Mouse (Mus musculus) liver, embryonic 15.5 days (tissue): ENCODE measurements around the gene Zscan10. TPM values are rescaled to one million over a fixed set of nuclear protein-coding genes. Genes with fewer than 3 reads are reported as not detected.
A peak's percentile ranks its signal among the peaks of the same experiment; 100 is the strongest.

Experiments used
- ATAC-seq: fragments of 200-750 bp; cut with Nextera tagmentation; 2 replicates; pipeline ENCODE4 v1.8.0; 2017; ENCODE audit warnings: moderate number of reproducible peaks, mild to moderate bottlenecking, moderate library complexity; ENCODE audit not compliant: insufficient read depth
- H3K27ac ChIP-seq: fragments of 300-500 bp; sonication (generic); replicated peaks from 2 replicates; pipeline ENCODE4 v1.5.1; 2015; ENCODE audit warnings: mild to moderate bottlenecking, inconsistent platforms
- H3K27me3 ChIP-seq: fragments of 300-500 bp; sonication (generic); 2 replicates; pipeline ENCODE4 v1.6.1; 2015; ENCODE audit warnings: mild to moderate bottlenecking, inconsistent platforms
- H3K36me3 ChIP-seq: fragments of 300-500 bp; sonication (generic); replicated peaks from 2 replicates; pipeline ENCODE4 v1.6.1; 2015; ENCODE audit warnings: moderate library complexity, mild to moderate bottlenecking, inconsistent platforms
- H3K4me1 ChIP-seq: fragments of 300-500 bp; sonication (generic); replicated peaks from 2 replicates; pipeline ENCODE4 v1.6.1; 2015; ENCODE audit warnings: inconsistent platforms
- H3K4me2 ChIP-seq: fragments of 300-500 bp; sonication (generic); 2 replicates; pipeline ENCODE4 v1.6.1; 2015; ENCODE audit warnings: moderate library complexity, mild to moderate bottlenecking, inconsistent platforms
- H3K4me3 ChIP-seq: fragments of 300-500 bp; sonication (generic); replicated peaks from 2 replicates; pipeline ENCODE4 v1.5.1; 2015; ENCODE audit warnings: mild to moderate bottlenecking, inconsistent platforms
- H3K9ac ChIP-seq: fragments of 300-500 bp; sonication (generic); 2 replicates; pipeline ENCODE4 v1.6.1; 2015; ENCODE audit warnings: moderate library complexity, mild to moderate bottlenecking, inconsistent platforms
- H3K9me3 ChIP-seq: fragments of 300-500 bp; sonication (generic); replicated peaks from 2 replicates; pipeline ENCODE4 v1.6.1; 2016; ENCODE audit warnings: inconsistent platforms
- WGBS: fragments of 180-500 bp; shearing (Covaris S2); methylation state at CpG from one replicate; pipeline ENCODE4 v1.1.7; 2015; ENCODE audit warnings: mixed read lengths; ENCODE audit not compliant: insufficient replicate concordance; 5-methylcytosine and 5-hydroxymethylcytosine counted together
- polyA plus RNA-seq: library from polyadenylated mRNA; unstranded; fragments of >200 nt; fragmentation: Nextera tagmentation; extraction: Ambion mirVana; gene quantifications from 2 replicates; pipeline ENCODE4 v1.2.1, GENCODE M21; 2015

The Zscan10 gene
- polyA plus RNA-seq, 1 experiment from 2014 or later = not detected

- Histone ChIP-seq H3K36me3 (no peaks in the 10 kb centered on the region), H3K4me1 (no peaks in the 10 kb centered on the region), H3K4me2 (no peak overlapping the region), H3K27ac (no peak overlapping the region), H3K9ac (no peak overlapping the region), H3K9me3 (no peaks in the 10 kb centered on the region), H3K27me3 (no peaks in the 10 kb centered on the region; the same call in 1 of the 2 replicates), H3K4me3 (no peak overlapping the region)
- WGBS = 88% methylated on average over 24 of the region's 24 CpGs
- no peak for ATAC-seq
These were observed 9.0 kb downstream of the Zscan10 start for GRCm38 (mm10) chr17:23609612-23610011.

DNA sequence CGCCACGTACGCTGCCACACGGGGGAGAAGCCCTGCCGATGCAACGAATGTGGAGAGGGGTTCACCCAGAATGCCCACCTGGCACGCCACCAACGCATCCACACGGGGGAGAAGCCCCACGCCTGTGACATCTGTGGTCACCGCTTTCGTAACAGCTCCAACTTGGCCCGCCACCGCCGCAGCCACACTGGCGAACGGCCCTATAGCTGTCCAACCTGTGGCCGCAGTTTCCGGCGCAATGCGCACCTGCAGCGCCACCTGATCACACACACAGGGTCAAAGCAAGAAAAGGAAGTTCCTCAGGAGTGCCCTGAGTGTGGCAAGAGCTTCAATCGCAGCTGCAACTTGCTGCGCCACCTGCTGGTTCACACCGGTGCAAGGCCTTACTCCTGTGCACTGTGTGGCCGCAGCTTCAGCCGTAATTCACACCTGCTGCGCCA lies 9.7 kb downstream of the Zscan10 start:
- ATAC-seq = no peak
- 64% methylated on average over 28 of the region's 28 CpGs for WGBS
- Histone ChIP-seq H3K27ac (no peak overlapping the region), H3K9me3 (no peaks in the 10 kb centered on the region), H3K36me3 (no peaks in the 10 kb centered on the region), H3K4me2 (no peak overlapping the region), H3K4me3 (no peak overlapping the region), H3K4me1 (no peaks in the 10 kb centered on the region), H3K27me3 (no peaks in the 10 kb centered on the region; the same call in 1 of the 2 replicates), H3K9ac (no peak overlapping the region)

GRCm38 (mm10) chr17:23617087-23617486 lies 16.4 kb downstream of the Zscan10 start:
- 13% methylated on average over 9 of the region's 9 CpGs for WGBS
- H3K27me3 ChIP-seq = peaks cover 15% of the 10 kb centered on the region; the same call in 1 of the 2 replicates
- no peak overlapping the region for H3K27ac ChIP-seq

DNA sequence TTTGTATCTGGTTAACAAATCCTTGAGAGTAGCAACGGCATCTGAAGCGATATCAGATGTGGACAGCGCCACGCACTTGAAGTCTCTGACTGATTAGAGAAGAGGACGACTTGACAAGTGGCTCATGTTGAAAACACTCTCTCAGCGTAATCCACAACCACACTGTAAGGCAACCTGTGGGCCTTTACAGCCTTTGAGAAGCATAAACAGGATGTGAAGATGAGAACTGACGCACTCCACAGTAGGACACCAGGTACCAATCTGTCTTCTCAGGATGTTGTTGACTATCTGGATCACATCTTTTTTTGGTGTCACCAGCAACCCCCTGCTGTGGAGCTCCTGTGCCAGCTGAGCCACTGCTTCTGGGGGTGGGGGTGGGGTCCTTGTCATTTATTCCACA lies 19.7 kb downstream of the Zscan10 start:
- no peak overlapping the region for H3K4me2 ChIP-seq
- H3K9me3 ChIP-seq = no peaks in the 10 kb centered on the region
- no peaks in the 10 kb centered on the region for H3K36me3 ChIP-seq
- H3K27ac ChIP-seq = no peak overlapping the region
- 52% methylated on average over 7 of the region's 7 CpGs for WGBS
- H3K27me3 ChIP-seq = peaks cover 15% of the 10 kb centered on the region; the same call in 1 of the 2 replicates
- H3K4me3 ChIP-seq = no peak overlapping the region
- H3K9ac ChIP-seq = no peak overlapping the region
- ATAC-seq = no peak
- no peaks in the 10 kb centered on the region for H3K4me1 ChIP-seq

More at GRCm38 (mm10) chr17:23617087-23617486, 16.4 kb downstream of the Zscan10 start:
- ATAC-seq = no peak
- H3K4me3 ChIP-seq = no peak overlapping the region
- H3K4me2 ChIP-seq = no peak overlapping the region
- no peaks in the 10 kb centered on the region for H3K4me1 ChIP-seq
- H3K9me3 ChIP-seq = no peaks in the 10 kb centered on the region
- H3K9ac ChIP-seq = no peak overlapping the region
- no peaks in the 10 kb centered on the region for H3K36me3 ChIP-seq

- Histone ChIP-seq H3K27me3 (no peaks in the 10 kb centered on the region), H3K9me3 (no peaks in the 10 kb centered on the region), H3K9ac (no peak overlapping the region), H3K4me3 (no peak overlapping the region), H3K36me3 (no peaks in the 10 kb centered on the region), H3K27ac (no peak overlapping the region), H3K4me2 (no peak overlapping the region), H3K4me1 (0 out of 2 replicates have a peak, but pooled peaks cover 5% of the 10 kb centered on the region)
- WGBS = 35% methylated on average over 7 of the region's 7 CpGs
- ATAC-seq = no peak
These were observed 27.2 kb downstream of the Zscan10 start for GRCm38 (mm10) chr17:23627813-23628212.

DNA sequence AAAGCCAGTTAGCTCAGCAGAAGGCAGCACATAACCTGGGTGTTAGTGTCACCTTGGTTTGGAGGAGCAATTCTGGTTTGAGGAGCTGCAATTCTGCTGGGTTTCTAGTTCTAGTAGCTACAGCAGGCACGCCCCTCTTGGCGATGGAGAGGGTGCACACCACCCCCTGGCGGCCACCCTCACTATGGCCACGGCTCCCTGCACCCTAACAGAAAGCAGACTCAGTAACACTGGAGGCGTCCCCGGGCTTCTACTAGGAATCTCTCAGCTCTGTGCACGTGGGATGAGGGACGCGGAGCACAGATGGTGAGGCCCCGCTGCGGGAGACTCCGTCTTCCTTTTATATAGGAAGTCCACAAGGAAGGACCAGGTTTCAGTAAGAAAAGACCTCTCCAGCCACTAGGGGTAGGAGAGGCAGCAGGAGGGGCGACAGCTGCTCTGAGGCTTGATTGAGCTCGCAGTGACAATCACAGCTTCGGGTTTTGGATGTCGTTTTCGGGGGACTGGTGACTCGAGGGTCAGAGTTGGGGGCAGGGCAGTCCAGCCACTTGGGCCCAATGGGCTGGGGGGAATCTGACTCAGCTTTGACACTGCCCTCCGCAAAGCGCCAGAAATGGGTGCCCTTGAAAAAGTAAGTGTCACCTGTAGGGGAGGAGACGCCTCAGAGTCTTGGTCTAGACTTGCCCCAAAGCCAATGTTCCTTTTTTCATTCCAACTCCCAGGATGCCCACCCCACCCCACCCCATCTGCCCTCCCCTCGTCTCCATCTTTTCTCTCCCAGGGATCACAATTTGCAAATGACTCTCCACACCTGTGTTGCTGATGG lies 29.8 kb downstream of the Zscan10 start:
- Histone ChIP-seq H3K4me3 (no peak overlapping the region), H3K9ac (no peak overlapping the region), H3K4me2 (peak overlapping the region; percentile 36; the same call in 1 of the 2 replicates)

DNA sequence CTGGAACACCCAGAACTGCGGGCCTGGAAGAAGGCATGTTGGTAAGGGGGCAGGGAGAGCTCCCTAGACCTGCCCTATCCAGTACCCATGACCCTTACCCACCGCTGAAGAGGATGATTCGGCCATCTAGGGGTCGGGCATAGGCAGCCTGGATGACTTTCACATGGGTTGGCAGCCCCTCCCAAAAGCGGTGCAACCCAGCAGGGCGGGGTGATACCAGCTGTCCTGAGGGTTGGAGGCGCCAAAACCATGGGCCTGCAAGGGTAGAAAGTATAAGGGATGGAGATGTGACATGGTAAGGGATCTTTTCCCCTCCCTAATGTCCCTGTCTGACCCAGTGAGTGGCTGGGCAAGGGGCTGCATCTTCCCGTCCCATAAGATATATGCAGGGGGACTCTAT lies 30.6 kb downstream of the Zscan10 start:
- no peak overlapping the region for H3K27ac ChIP-seq
- H3K27me3 ChIP-seq = 0 out of 2 replicates have a peak, but pooled peaks cover 5% of the 10 kb centered on the region
- no peak for ATAC-seq

More for the DNA sequence above, 29.8 kb downstream of the Zscan10 start:
- H3K36me3 ChIP-seq = no peaks in the 10 kb centered on the region
- no peak overlapping the region for H3K27ac ChIP-seq
- no peaks in the 10 kb centered on the region for H3K27me3 ChIP-seq
- 0 out of 2 replicates have a peak, but pooled peaks cover 5% of the 10 kb centered on the region for H3K4me1 ChIP-seq
- no peak for ATAC-seq
- no peaks in the 10 kb centered on the region for H3K9me3 ChIP-seq
- WGBS = 11% methylated on average over 22 of the region's 22 CpGs

DNA sequence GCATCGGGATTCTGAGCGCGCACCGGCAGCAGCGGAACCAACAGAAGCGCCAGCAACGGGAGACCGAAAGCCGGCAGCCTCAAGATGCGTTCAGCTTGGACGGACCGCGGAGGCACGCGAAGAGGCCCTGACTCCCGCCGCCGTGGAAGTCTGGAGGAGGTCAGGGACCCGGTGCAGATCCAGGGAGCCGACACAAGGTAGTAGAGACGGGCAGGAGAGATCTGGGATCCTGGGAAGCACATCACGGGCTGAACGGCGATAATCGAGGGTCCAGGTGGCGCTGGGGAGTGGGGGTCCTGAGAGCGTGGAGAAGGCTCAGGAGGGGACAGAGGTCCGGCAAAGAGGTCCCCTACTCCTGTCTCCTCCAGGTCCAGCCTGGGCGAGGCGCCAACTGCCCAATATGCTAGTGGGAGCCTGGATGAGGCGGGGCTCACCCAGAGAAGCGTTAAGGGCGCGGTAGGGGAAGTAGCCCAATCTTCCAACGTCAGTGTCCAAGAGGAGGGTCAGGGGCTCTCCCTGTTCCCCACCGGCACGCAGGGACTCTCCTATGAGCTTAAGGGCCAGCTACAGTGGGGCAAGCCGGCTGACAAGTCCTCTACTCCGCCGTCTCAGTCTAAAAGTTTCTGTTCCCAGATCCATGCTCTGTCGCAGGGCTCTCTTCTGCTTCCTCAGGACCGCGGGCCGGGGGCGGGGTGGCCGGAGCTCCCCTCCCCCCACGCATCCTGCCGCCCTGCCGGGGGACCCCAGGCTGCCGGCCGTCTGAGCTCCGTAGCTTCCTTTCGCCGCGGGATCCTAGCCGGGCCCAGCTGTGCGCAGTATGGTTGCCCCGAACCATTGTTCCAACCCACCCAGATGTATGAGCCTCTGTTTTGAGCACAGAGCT lies 44.2 kb downstream of the Zscan10 start, which contains the start of gene Mmp25:
TSS of gene Mmp25 (minus strand) at position 665 of the 883 bp plus-strand sequence.
- WGBS = 2% methylated on average over 58 of the region's 58 CpGs
- no peak for ATAC-seq
- Histone ChIP-seq H3K4me3 (peak within 1 kb of the TSS; percentile 41), H3K9ac (no peak within 1 kb of the TSS), H3K36me3 (no peaks in the 10 kb centered on the region), H3K27me3 (peaks cover 46% of the 10 kb centered on the region), H3K4me1 (peaks cover 6% of the 10 kb centered on the region; the same call in 1 of the 2 replicates), H3K27ac (no peak within 1 kb of the TSS), H3K4me2 (peak within 1 kb of the TSS; percentile 55), H3K9me3 (no peaks in the 10 kb centered on the region)

More for the DNA sequence above, 30.6 kb downstream of the Zscan10 start:
- Histone ChIP-seq H3K4me2 (no peak overlapping the region), H3K4me1 (0 out of 2 replicates have a peak, but pooled peaks cover 5% of the 10 kb centered on the region), H3K9me3 (no peaks in the 10 kb centered on the region), H3K36me3 (no peaks in the 10 kb centered on the region), H3K4me3 (no peak overlapping the region), H3K9ac (no peak overlapping the region)
- 63% methylated on average over 8 of the region's 8 CpGs for WGBS

GRCm38 (mm10) chr17:23645894-23646293 lies 45.2 kb downstream of the Zscan10 start:
- Histone ChIP-seq H3K4me3 (no peak overlapping the region), H3K27ac (no peak overlapping the region), H3K9ac (no peak overlapping the region), H3K4me2 (no peak overlapping the region), H3K9me3 (no peaks in the 10 kb centered on the region), H3K27me3 (peaks cover 46% of the 10 kb centered on the region), H3K4me1 (peaks cover 6% of the 10 kb centered on the region; the same call in 1 of the 2 replicates), H3K36me3 (no peaks in the 10 kb centered on the region)
- whole genome bisulfite sequencing = 45% methylated on average over 10 of the region's 10 CpGs
- no peak for ATAC-seq

DNA sequence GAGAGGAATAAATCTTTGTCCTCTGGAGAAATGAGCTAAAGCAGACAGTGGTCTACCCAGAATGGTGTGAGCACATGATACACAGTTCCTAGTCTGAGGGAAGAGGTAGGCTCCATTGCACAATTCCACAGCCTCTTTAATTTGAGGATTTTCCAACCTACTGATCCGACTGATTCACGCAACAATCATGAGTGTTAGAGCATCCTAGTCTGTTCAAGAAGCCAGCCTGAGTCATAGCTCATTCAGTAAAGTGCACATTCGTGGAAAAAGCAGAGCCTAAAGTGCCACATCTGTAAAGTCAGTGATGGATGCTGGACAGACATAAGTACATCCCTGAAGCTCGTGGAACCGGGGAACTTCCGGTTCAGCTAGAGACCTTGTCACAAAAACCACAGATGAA lies 50.7 kb downstream of the Zscan10 start:
- ATAC-seq = no peak
- H3K9ac ChIP-seq = no peak overlapping the region
- 52% methylated on average over 6 of the region's 6 CpGs for WGBS
- no peak overlapping the region for H3K4me3 ChIP-seq
- H3K4me2 ChIP-seq = no peak overlapping the region
- no peaks in the 10 kb centered on the region for H3K36me3 ChIP-seq
- no peaks in the 10 kb centered on the region for H3K4me1 ChIP-seq
- H3K27ac ChIP-seq = no peak overlapping the region
- peaks cover 11% of the 10 kb centered on the region for H3K27me3 ChIP-seq
- no peaks in the 10 kb centered on the region for H3K9me3 ChIP-seq

- H3K36me3 ChIP-seq = no peaks in the 10 kb centered on the region
- peaks cover 11% of the 10 kb centered on the region for H3K27me3 ChIP-seq
- H3K9ac ChIP-seq = no peak overlapping the region
- H3K4me2 ChIP-seq = no peak overlapping the region
- WGBS = 50% methylated on average over 2 of the region's 2 CpGs
- H3K4me3 ChIP-seq = no peak overlapping the region
- no peaks in the 10 kb centered on the region for H3K4me1 ChIP-seq
- H3K9me3 ChIP-seq = no peaks in the 10 kb centered on the region
- ATAC-seq = no peak
- no peak overlapping the region for H3K27ac ChIP-seq
These were observed 52.7 kb downstream of the Zscan10 start for GRCm38 (mm10) chr17:23653324-23653723.
